Mouse (Mus musculus) hindbrain, embryonic 14.5 days (tissue): ENCODE data around the gene Tesc. TPM values are rescaled to one million over a fixed set of nuclear protein-coding genes. Genes with fewer than 3 reads are reported as not detected.

Source experiments
- ATAC-seq: fragments of 200-750 bp; cut with Nextera tagmentation; 2 replicates; pipeline ENCODE4 v1.8.0; 2017; ENCODE audit warnings: moderate number of reproducible peaks, mild to moderate bottlenecking, moderate TSS enrichment, moderate library complexity; ENCODE audit not compliant: low FRiP score
- DNase-seq: peaks from one replicate; pipeline ENCODE4 v3.0.0-alpha.2; 2015; ENCODE audit warnings: low spot score
- H3K27ac ChIP-seq: fragments of 300-500 bp; sonication (generic); 2 replicates; pipeline ENCODE4 v1.5.1; 2014; ENCODE audit warnings: mild to moderate bottlenecking, moderate library complexity
- H3K27me3 ChIP-seq: fragments of 300-500 bp; sonication (generic); 2 replicates; pipeline ENCODE4 v1.6.1; 2014; ENCODE audit warnings: mild to moderate bottlenecking, low read length, mixed read lengths; ENCODE audit not compliant: control insufficient read depth, insufficient read depth
- H3K36me3 ChIP-seq: fragments of 300-500 bp; sonication (generic); replicated peaks from 2 replicates; pipeline ENCODE4 v1.6.1; 2014; ENCODE audit not compliant: control insufficient read depth, insufficient read depth
- H3K4me1 ChIP-seq: fragments of 300-500 bp; sonication (generic); replicated peaks from 2 replicates; pipeline ENCODE4 v1.6.1; 2014; ENCODE audit warnings: antibody characterized with exemption, low read length, mixed read lengths; ENCODE audit not compliant: control insufficient read depth, insufficient read depth
- H3K4me2 ChIP-seq: fragments of 300-500 bp; sonication (generic); replicated peaks from 2 replicates; pipeline ENCODE4 v1.6.1; 2014; ENCODE audit warnings: mild to moderate bottlenecking, moderate library complexity
- H3K4me3 ChIP-seq: fragments of 300-500 bp; sonication (generic); replicated peaks from 2 replicates; pipeline ENCODE4 v1.5.1; 2014; ENCODE audit warnings: mild to moderate bottlenecking, low read length
- H3K9ac ChIP-seq: fragments of 300-500 bp; sonication (generic); 2 replicates; pipeline ENCODE4 v1.6.1; 2014
- H3K9me3 ChIP-seq: fragments of 300-500 bp; sonication (generic); 2 replicates; pipeline ENCODE4 v1.6.1; 2016; ENCODE audit warnings: low read length; ENCODE audit not compliant: control insufficient read depth
- WGBS: fragments of 180-500 bp; shearing (Covaris S2); extraction: QIAGEN DNeasy Blood & Tissue Kit; methylation state at CpG from one replicate; pipeline ENCODE4 v1.1.7; 2014; 5-methylcytosine and 5-hydroxymethylcytosine counted together
- polyA plus RNA-seq: library from polyadenylated mRNA; unstranded; fragments of >200 nt; fragmentation: Nextera tagmentation; extraction: Ambion mirVana; gene quantifications from 2 replicates; pipeline ENCODE4 v1.2.1, GENCODE M21; 2014

The Tesc gene
- 4.3 and 4.9 TPM in 2 replicates for polyA plus RNA-seq

- no peak for DNase-seq
- Histone ChIP-seq H3K4me2 (peak within 1 kb of the TSS; percentile 86), H3K4me1 (peaks cover 28% of the 10 kb centered on the region), H3K9me3 (no peaks in the 10 kb centered on the region), H3K27me3 (peaks cover 57% of the 10 kb centered on the region), H3K4me3 (peak within 1 kb of the TSS; percentile 54), H3K36me3 (no peaks in the 10 kb centered on the region), H3K27ac (no peak within 1 kb of the TSS), H3K9ac (peak within 1 kb of the TSS; percentile 62)
- WGBS = under 1% methylated on average over 60 of the region's 63 CpGs
- no peak for ATAC-seq
These were observed at the start of gene Tesc for GRCm38 (mm10) chr5:118027698-118028190. TSS of gene Tesc (plus strand) at chr5:118027743.

GRCm38 (mm10) chr5:117978159-117978697 lies 49.3 kb upstream of the Tesc start:
- Histone ChIP-seq H3K4me2 (peak overlapping the region; percentile 67), H3K9ac (peak overlapping the region; percentile 96), H3K27me3 (no peaks in the 10 kb centered on the region), H3K9me3 (no peaks in the 10 kb centered on the region), H3K4me1 (peaks cover 18% of the 10 kb centered on the region), H3K27ac (peak overlapping the region; percentile 90), H3K4me3 (peak overlapping the region; percentile 90), H3K36me3 (peaks cover 41% of the 10 kb centered on the region)
- WGBS = 35% methylated on average over 17 of the region's 17 CpGs
- no peak for DNase-seq
- ATAC-seq = no peak

GRCm38 (mm10) chr5:117979082-117979481 lies 48.5 kb upstream of the Tesc start:
- no peaks in the 10 kb centered on the region for H3K27me3 ChIP-seq
- H3K4me2 ChIP-seq = peak overlapping the region; percentile 67
- 52% methylated on average over 5 of the region's 5 CpGs for WGBS
- peaks cover 18% of the 10 kb centered on the region for H3K4me1 ChIP-seq
- ATAC-seq (no peak), DNase-seq (no peak)
- H3K9ac ChIP-seq = peak overlapping the region; percentile 24; the same call in 1 of the 2 replicates
- H3K9me3 ChIP-seq = no peaks in the 10 kb centered on the region
- H3K4me3 ChIP-seq = no peak overlapping the region
- peaks cover 50% of the 10 kb centered on the region for H3K36me3 ChIP-seq
- no peak overlapping the region for H3K27ac ChIP-seq

- peaks cover 18% of the 10 kb centered on the region for H3K4me1 ChIP-seq
- no peak for DNase-seq
These were observed 46.6 kb upstream of the Tesc start for GRCm38 (mm10) chr5:117980921-117981320.

GRCm38 (mm10) chr5:117981943-117982342 lies 45.6 kb upstream of the Tesc start:
- Histone ChIP-seq H3K9me3 (no peaks in the 10 kb centered on the region), H3K4me2 (no peak overlapping the region), H3K27me3 (no peaks in the 10 kb centered on the region), H3K4me1 (peaks cover 18% of the 10 kb centered on the region), H3K27ac (no peak overlapping the region), H3K36me3 (peaks cover 76% of the 10 kb centered on the region), H3K9ac (no peak overlapping the region), H3K4me3 (no peak overlapping the region)
- no peak for ATAC-seq
- DNase-seq = no peak
- WGBS = 86% methylated on average over 5 of the region's 5 CpGs

More at GRCm38 (mm10) chr5:117980921-117981320, 46.6 kb upstream of the Tesc start:
- H3K27ac ChIP-seq = no peak overlapping the region
- no peak for ATAC-seq
- H3K4me2 ChIP-seq = no peak overlapping the region
- H3K9me3 ChIP-seq = no peaks in the 10 kb centered on the region
- WGBS = 95% methylated on average over 8 of the region's 8 CpGs
- no peak overlapping the region for H3K4me3 ChIP-seq
- H3K27me3 ChIP-seq = no peaks in the 10 kb centered on the region
- H3K9ac ChIP-seq = no peak overlapping the region
- H3K36me3 ChIP-seq = peaks cover 65% of the 10 kb centered on the region

- DNase-seq = no peak
- no peak overlapping the region for H3K9ac ChIP-seq
- H3K4me2 ChIP-seq = no peak overlapping the region
- H3K9me3 ChIP-seq = no peaks in the 10 kb centered on the region
- peaks cover 97% of the 10 kb centered on the region for H3K36me3 ChIP-seq
- no peaks in the 10 kb centered on the region for H3K27me3 ChIP-seq
- H3K4me1 ChIP-seq = no peaks in the 10 kb centered on the region
- H3K27ac ChIP-seq = no peak overlapping the region
- no peak for ATAC-seq
- 60% methylated on average over 4 of the region's 4 CpGs for WGBS
- no peak overlapping the region for H3K4me3 ChIP-seq
These were observed 41.2 kb upstream of the Tesc start for GRCm38 (mm10) chr5:117986327-117986726.

- no peaks in the 10 kb centered on the region for H3K4me1 ChIP-seq
- ATAC-seq (no peak), DNase-seq (no peak)
- H3K27ac ChIP-seq = no peak overlapping the region
- H3K27me3 ChIP-seq = no peaks in the 10 kb centered on the region
- H3K36me3 ChIP-seq = peaks cover 97% of the 10 kb centered on the region
- 85% methylated on average over 3 of the region's 3 CpGs for WGBS
- no peak overlapping the region for H3K9ac ChIP-seq
- H3K4me3 ChIP-seq = no peak overlapping the region
- no peaks in the 10 kb centered on the region for H3K9me3 ChIP-seq
- no peak overlapping the region for H3K4me2 ChIP-seq
These were observed 39.7 kb upstream of the Tesc start for GRCm38 (mm10) chr5:117987891-117988290.

GRCm38 (mm10) chr5:117988367-117988766 lies 39.2 kb upstream of the Tesc start:
- DNase-seq (no peak), ATAC-seq (no peak)
- no peak overlapping the region for H3K9ac ChIP-seq
- 75% methylated on average over 9 of the region's 9 CpGs for WGBS
- H3K36me3 ChIP-seq = peaks cover 95% of the 10 kb centered on the region
- H3K27me3 ChIP-seq = no peaks in the 10 kb centered on the region
- H3K27ac ChIP-seq = no peak overlapping the region
- H3K4me1 ChIP-seq = no peaks in the 10 kb centered on the region
- H3K9me3 ChIP-seq = no peaks in the 10 kb centered on the region
- no peak overlapping the region for H3K4me3 ChIP-seq
- H3K4me2 ChIP-seq = no peak overlapping the region

GRCm38 (mm10) chr5:117989773-117990172 lies 37.8 kb upstream of the Tesc start:
- no peak for DNase-seq
- Histone ChIP-seq H3K36me3 (peaks cover 96% of the 10 kb centered on the region), H3K9me3 (no peaks in the 10 kb centered on the region), H3K27ac (no peak overlapping the region), H3K27me3 (no peaks in the 10 kb centered on the region), H3K4me3 (no peak overlapping the region), H3K4me2 (no peak overlapping the region), H3K4me1 (no peaks in the 10 kb centered on the region), H3K9ac (no peak overlapping the region)
- ATAC-seq = no peak
- WGBS = 90% methylated on average over 6 of the region's 6 CpGs

GRCm38 (mm10) chr5:117990957-117991356 lies 36.6 kb upstream of the Tesc start:
- Histone ChIP-seq H3K36me3 (peaks cover 98% of the 10 kb centered on the region), H3K4me2 (no peak overlapping the region), H3K4me1 (no peaks in the 10 kb centered on the region), H3K9me3 (no peaks in the 10 kb centered on the region), H3K9ac (no peak overlapping the region), H3K27me3 (no peaks in the 10 kb centered on the region), H3K4me3 (no peak overlapping the region), H3K27ac (no peak overlapping the region)
- 96% methylated on average over 3 of the region's 3 CpGs for WGBS
- DNase-seq = no peak
- ATAC-seq = no peak
